Mouse (Mus musculus): ENCODE data around the gene Spata17.

- TF ChIP-seq CTCF (IDR thresholded peaks at IDR 0.05; ENCODE audit: control insufficient read depth, insufficient read depth, insufficient replicate concordance, low read depth, low read length) (no peak), POLR2A (IDR thresholded peaks at IDR 0.05; ENCODE audit: control insufficient read depth, low read depth, low read length) (no peak)
These were observed 15.0 kb upstream of the Spata17 start for GRCm38 (mm10) chr1:187230255-187230654.

Data from testis, adult 2 months (tissue).